Mouse (Mus musculus) right cerebral cortex, postnatal 10 days (tissue): Measurements from ENCODE around the gene Prkaa2.
"Not testable (repeated sequence)": the region's sequence is repeated elsewhere in the genome, so short reads cannot be mapped to it uniquely, and the experiment has no call there.

Experiments used
- DNase-seq, 2 experiments: peaks; one replicate each; pipeline ENCODE4 v3.0.0; 2021; ENCODE audit warnings: low spot score in 2 of 2

Prkaa2 gene

GRCm38 (mm10) chr4:105027278-105027677 is 82.4 kb downstream of the Prkaa2 start:
- DNase-seq = no peak

GRCm38 (mm10) chr4:105016006-105016613 is 93.6 kb downstream of the Prkaa2 start:
- DNase-seq = no peak

GRCm38 (mm10) chr4:105015496-105015895 is 94.2 kb downstream of the Prkaa2 start:
- no peak for DNase-seq

- no peak for DNase-seq
Measured at GRCm38 (mm10) chr4:105013718-105014117, 96.0 kb downstream of the Prkaa2 start.

GRCm38 (mm10) chr4:105007360-105008018 is 102.2 kb downstream of the Prkaa2 start:
- no peak for DNase-seq

GRCm38 (mm10) chr4:105004649-105005048 is 105.0 kb downstream of the Prkaa2 start:
- DNase-seq = not testable (repeated sequence)

GRCm38 (mm10) chr4:105004135-105004534 is 105.6 kb downstream of the Prkaa2 start:
- DNase-seq = no peak

GRCm38 (mm10) chr4:105001736-105002135 is 108.0 kb downstream of the Prkaa2 start:
- DNase-seq = no peak

GRCm38 (mm10) chr4:104999702-105000101 is 110.0 kb downstream of the Prkaa2 start:
- no peak for DNase-seq

GRCm38 (mm10) chr4:104993140-104993874 is 116.4 kb downstream of the Prkaa2 start:
- DNase-seq = no peak

GRCm38 (mm10) chr4:104992271-104992670 is 117.4 kb downstream of the Prkaa2 start:
- DNase-seq = no peak

GRCm38 (mm10) chr4:104990686-104991085 is 119.0 kb downstream of the Prkaa2 start:
- no peak for DNase-seq

- peak; percentile 50 to 51 for DNase-seq
Measured at GRCm38 (mm10) chr4:104990016-104990415, 119.7 kb downstream of the Prkaa2 start.

GRCm38 (mm10) chr4:104988709-104989108 is 121.0 kb downstream of the Prkaa2 start:
- no peak for DNase-seq

GRCm38 (mm10) chr4:104988102-104988501 is 121.6 kb downstream of the Prkaa2 start:
- peak in 1 of 2 experiments; percentile 24 for DNase-seq

GRCm38 (mm10) chr4:104987631-104988030 is 122.1 kb downstream of the Prkaa2 start:
- peak in 1 of 2 experiments; percentile 11 for DNase-seq

GRCm38 (mm10) chr4:104985960-104986632 is 123.6 kb downstream of the Prkaa2 start:
- DNase-seq = peak in 1 of 2 experiments; percentile 6
